Mouse (Mus musculus) midbrain, embryonic 14.5 days (tissue): Measurements from ENCODE around the gene Mogat2. TPM values are rescaled to one million over a fixed set of nuclear protein-coding genes. Genes with fewer than 3 reads are reported as not detected.

Experiments used
- ATAC-seq: fragments of 200-750 bp; cut with Nextera tagmentation; 2 replicates; pipeline ENCODE4 v1.8.0; 2017; ENCODE audit warnings: moderate number of reproducible peaks, moderate library complexity; ENCODE audit not compliant: low FRiP score, low TSS enrichment
- DNase-seq: peaks from one replicate; pipeline ENCODE4 v3.0.0-alpha.2; 2015
- H3K27ac ChIP-seq: fragments of 300-500 bp; sonication (generic); replicated peaks from 2 replicates; pipeline ENCODE4 v1.5.1; 2014; ENCODE audit warnings: mild to moderate bottlenecking, low read depth, low read length, moderate library complexity
- H3K27me3 ChIP-seq: fragments of 300-500 bp; sonication (generic); 2 replicates; pipeline ENCODE4 v1.6.1; 2014; ENCODE audit warnings: low read length, control low read depth, mixed read lengths; ENCODE audit not compliant: control insufficient read depth, insufficient read depth
- H3K36me3 ChIP-seq: fragments of 300-500 bp; sonication (generic); 2 replicates; pipeline ENCODE4 v1.6.1; 2014; ENCODE audit warnings: low read length, control low read depth; ENCODE audit not compliant: control insufficient read depth, insufficient read depth
- H3K4me1 ChIP-seq: fragments of 300-500 bp; sonication (generic); 2 replicates; pipeline ENCODE4 v1.6.1; 2014; ENCODE audit warnings: mild to moderate bottlenecking, antibody characterized with exemption, low read length, control low read depth; ENCODE audit not compliant: control insufficient read depth, insufficient read depth
- H3K4me2 ChIP-seq: fragments of 300-500 bp; sonication (generic); 2 replicates; pipeline ENCODE4 v1.6.1; 2014; ENCODE audit warnings: mild to moderate bottlenecking, low read length, moderate library complexity
- H3K4me3 ChIP-seq: fragments of 300-500 bp; sonication (generic); replicated peaks from 2 replicates; pipeline ENCODE4 v1.5.1; 2014; ENCODE audit warnings: low read depth, low read length
- H3K9ac ChIP-seq: fragments of 300-500 bp; sonication (generic); replicated peaks from 2 replicates; pipeline ENCODE4 v1.6.1; 2014; ENCODE audit warnings: mild to moderate bottlenecking, low read length, moderate library complexity
- H3K9me3 ChIP-seq: fragments of 300-500 bp; sonication (generic); 2 replicates; pipeline ENCODE4 v1.6.1; 2016; ENCODE audit warnings: low read length, control low read depth, mixed read lengths; ENCODE audit not compliant: control insufficient read depth
- WGBS: fragments of 180-500 bp; shearing (Covaris S2); extraction: QIAGEN DNeasy Blood & Tissue Kit; methylation state at CpG from one replicate; pipeline ENCODE4 v1.1.7; 2014; 5-methylcytosine and 5-hydroxymethylcytosine counted together
- polyA plus RNA-seq: library from polyadenylated mRNA; unstranded; fragments of >200 nt; fragmentation: Nextera tagmentation; extraction: Ambion mirVana; gene quantifications from 2 replicates; pipeline ENCODE4 v1.2.1, GENCODE M21; 2014

Mogat2 gene
- polyA plus RNA-seq, 1 experiment from 2014 or later: 2.1 TPM

- Histone ChIP-seq H3K27ac (no peak overlapping the region), H3K9ac (peak overlapping the region; percentile 31; the same call in 1 of the 2 replicates), H3K9me3 (no peaks in the 10 kb centered on the region), H3K4me1 (no peaks in the 10 kb centered on the region), H3K4me3 (peak overlapping the region; percentile 34), H3K27me3 (no peaks in the 10 kb centered on the region; the same call in 1 of the 2 replicates), H3K36me3 (no peaks in the 10 kb centered on the region), H3K4me2 (peak overlapping the region; percentile 60)
- DNase-seq: peak; percentile 39
- ATAC-seq: peak; percentile 31; the same call in 1 of the 2 replicates
- WGBS: under 1% methylated on average over 30 of the region's 44 CpGs
Observed at GRCm38 (mm10) chr7:99248906-99249581, 10.6 kb upstream of the Mogat2 start.

DNA sequence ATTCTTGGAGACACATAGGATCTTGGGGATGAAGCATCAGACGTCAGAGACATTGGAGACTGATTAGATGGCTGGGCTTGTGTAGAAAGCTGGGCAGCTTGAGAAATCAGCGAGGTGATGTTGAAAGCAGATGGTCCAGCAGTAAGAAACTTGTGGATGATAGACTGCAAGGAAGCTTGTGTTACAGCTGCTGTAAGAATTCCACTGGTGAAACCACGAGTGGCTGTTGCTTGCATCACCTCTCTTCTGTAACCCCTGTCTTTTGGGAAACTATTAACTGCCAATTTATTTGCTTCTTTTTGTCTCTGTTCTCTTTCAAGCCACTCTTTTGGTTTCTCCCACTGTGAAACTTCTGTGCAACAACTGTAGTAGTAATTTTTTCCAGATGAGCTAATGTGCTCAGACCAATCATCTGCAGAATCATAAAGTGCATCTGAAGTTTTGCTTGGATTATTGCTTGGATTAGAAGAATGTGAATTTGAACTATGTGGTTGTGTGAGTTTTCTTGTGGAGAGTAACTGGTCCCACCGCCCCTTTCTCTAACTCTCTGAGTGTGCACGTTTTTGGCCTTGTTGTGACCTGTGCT lies 9.8 kb upstream of the Mogat2 start:
- ATAC-seq (no peak), DNase-seq (no peak)
- Histone ChIP-seq H3K27ac (no peak overlapping the region), H3K4me2 (no peak overlapping the region), H3K4me3 (no peak overlapping the region), H3K36me3 (no peaks in the 10 kb centered on the region), H3K9ac (no peak overlapping the region), H3K9me3 (no peaks in the 10 kb centered on the region), H3K4me1 (no peaks in the 10 kb centered on the region), H3K27me3 (no peaks in the 10 kb centered on the region; the same call in 1 of the 2 replicates)
- WGBS: 50% methylated on average over 5 of the region's 5 CpGs

- no peak for DNase-seq
- WGBS: 97% methylated on average over 11 of the region's 11 CpGs
- H3K27ac ChIP-seq: no peak overlapping the region
- H3K4me1 ChIP-seq: peaks cover 5% of the 10 kb centered on the region; the same call in 1 of the 2 replicates
- no peak overlapping the region for H3K9ac ChIP-seq
- H3K36me3 ChIP-seq: no peaks in the 10 kb centered on the region
- no peak overlapping the region for H3K4me3 ChIP-seq
- no peaks in the 10 kb centered on the region for H3K27me3 ChIP-seq
- no peak for ATAC-seq
- no peaks in the 10 kb centered on the region for H3K9me3 ChIP-seq
- H3K4me2 ChIP-seq: no peak overlapping the region
Observed at GRCm38 (mm10) chr7:99242097-99242496, 3.7 kb upstream of the Mogat2 start.

GRCm38 (mm10) chr7:99236888-99237660 lies 1.3 kb downstream of the Mogat2 start:
- Histone ChIP-seq H3K27me3 (no peaks in the 10 kb centered on the region), H3K9ac (no peak overlapping the region), H3K4me1 (peaks cover 7% of the 10 kb centered on the region; the same call in 1 of the 2 replicates), H3K36me3 (no peaks in the 10 kb centered on the region), H3K4me3 (no peak overlapping the region), H3K27ac (no peak overlapping the region), H3K4me2 (no peak overlapping the region), H3K9me3 (no peaks in the 10 kb centered on the region)
- DNase-seq (peak; percentile 59), ATAC-seq (no peak)
- 22% methylated on average over 8 of the region's 8 CpGs for WGBS

GRCm38 (mm10) chr7:99235657-99236056 lies 2.8 kb downstream of the Mogat2 start:
- H3K27me3 ChIP-seq: no peaks in the 10 kb centered on the region
- no peaks in the 10 kb centered on the region for H3K36me3 ChIP-seq
- H3K9me3 ChIP-seq: no peaks in the 10 kb centered on the region
- no peak overlapping the region for H3K4me3 ChIP-seq
- no peak overlapping the region for H3K27ac ChIP-seq
- no peak overlapping the region for H3K9ac ChIP-seq
- no peak for ATAC-seq
- H3K4me1 ChIP-seq: peaks cover 7% of the 10 kb centered on the region; the same call in 1 of the 2 replicates
- DNase-seq: no peak
- WGBS: 76% methylated on average over 2 of the region's 2 CpGs
- no peak overlapping the region for H3K4me2 ChIP-seq

DNA sequence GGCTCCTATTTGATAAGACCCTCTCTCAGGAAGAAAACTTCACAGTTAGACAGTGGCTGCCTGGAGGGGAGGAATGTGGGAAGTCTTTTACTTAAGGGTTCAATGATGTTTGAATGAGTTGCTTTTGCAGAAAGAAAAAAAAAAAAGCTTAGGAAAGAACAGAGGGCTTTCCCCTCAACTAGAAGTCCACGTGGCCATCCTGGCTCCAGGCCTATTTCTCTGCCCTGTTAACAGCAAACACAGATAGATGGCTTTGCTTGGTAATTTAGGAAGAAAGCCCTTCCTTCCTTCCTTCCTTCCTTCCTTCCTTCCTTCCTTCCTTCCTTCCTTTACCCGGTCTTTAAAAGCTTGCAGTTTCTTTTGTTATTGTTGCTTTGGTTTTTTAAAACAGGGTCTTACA lies 3.5 kb downstream of the Mogat2 start:
- Histone ChIP-seq H3K9me3 (no peaks in the 10 kb centered on the region), H3K27ac (no peak overlapping the region), H3K9ac (no peak overlapping the region), H3K36me3 (no peaks in the 10 kb centered on the region), H3K4me3 (no peak overlapping the region), H3K4me1 (peaks cover 7% of the 10 kb centered on the region; the same call in 1 of the 2 replicates), H3K27me3 (no peaks in the 10 kb centered on the region), H3K4me2 (no peak overlapping the region)
- ATAC-seq (no peak), DNase-seq (no peak)
- WGBS: 36% methylated on average over 2 of the region's 2 CpGs

- Histone ChIP-seq H3K4me2 (no peak overlapping the region), H3K9ac (no peak overlapping the region), H3K27ac (no peak overlapping the region), H3K4me1 (peaks cover 7% of the 10 kb centered on the region; the same call in 1 of the 2 replicates), H3K9me3 (no peaks in the 10 kb centered on the region), H3K27me3 (no peaks in the 10 kb centered on the region), H3K4me3 (no peak overlapping the region), H3K36me3 (no peaks in the 10 kb centered on the region)
- DNase-seq (no peak), ATAC-seq (no peak)
- 66% methylated on average over 6 of the region's 6 CpGs for WGBS
Observed at GRCm38 (mm10) chr7:99232571-99232970, 5.8 kb downstream of the Mogat2 start.

GRCm38 (mm10) chr7:99230061-99230747 lies 8.2 kb downstream of the Mogat2 start:
- no peaks in the 10 kb centered on the region for H3K27me3 ChIP-seq
- no peak overlapping the region for H3K4me3 ChIP-seq
- 79% methylated on average over 7 of the region's 7 CpGs for WGBS
- no peak overlapping the region for H3K4me2 ChIP-seq
- no peaks in the 10 kb centered on the region for H3K36me3 ChIP-seq
- no peaks in the 10 kb centered on the region for H3K4me1 ChIP-seq
- H3K9ac ChIP-seq: no peak overlapping the region
- DNase-seq: no peak
- H3K27ac ChIP-seq: no peak overlapping the region
- ATAC-seq: no peak
- H3K9me3 ChIP-seq: no peaks in the 10 kb centered on the region
